Mouse (Mus musculus) right cerebral cortex, postnatal 10 days (tissue): ENCODE measurements around the gene Gm4070.
"Not testable (repeated sequence)": the region's sequence is repeated elsewhere in the genome, so short reads cannot be mapped to it uniquely, and the experiment has no call there.

Experiments
- DNase-seq, 2 experiments: peaks; one replicate each; pipeline ENCODE4 v3.0.0; 2021; ENCODE audit warnings: low spot score in 2 of 2

The Gm4070 gene

DNA sequence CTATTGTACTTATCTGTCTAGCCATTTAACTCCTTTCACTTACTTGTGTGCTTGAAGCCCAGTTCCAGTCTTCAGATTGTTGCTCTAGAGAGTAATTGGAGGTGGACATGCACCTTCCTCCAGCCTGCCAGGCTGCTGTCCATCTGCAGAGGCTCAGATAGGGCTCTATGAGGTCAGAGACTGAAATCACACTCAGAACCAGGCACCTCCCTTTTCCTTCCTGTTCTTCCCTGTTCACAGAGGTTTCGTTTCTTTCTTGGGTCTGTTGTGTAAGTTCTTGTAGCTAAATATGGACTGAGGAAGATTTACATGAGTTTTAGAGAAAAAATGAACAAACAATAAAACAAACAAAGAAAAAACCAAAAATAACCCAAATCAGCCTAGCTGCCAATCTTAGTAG lies at the start of gene Gm4070:
Gene Gm4070, minus strand, starts transcription at position 156 of the 400 bp plus-strand sequence.
- not testable (repeated sequence) for DNase-seq

GRCm38 (mm10) chr7:105954540-105954939 lies 773 bp upstream of the Gm4070 start:
- DNase-seq: not testable (repeated sequence)

DNA sequence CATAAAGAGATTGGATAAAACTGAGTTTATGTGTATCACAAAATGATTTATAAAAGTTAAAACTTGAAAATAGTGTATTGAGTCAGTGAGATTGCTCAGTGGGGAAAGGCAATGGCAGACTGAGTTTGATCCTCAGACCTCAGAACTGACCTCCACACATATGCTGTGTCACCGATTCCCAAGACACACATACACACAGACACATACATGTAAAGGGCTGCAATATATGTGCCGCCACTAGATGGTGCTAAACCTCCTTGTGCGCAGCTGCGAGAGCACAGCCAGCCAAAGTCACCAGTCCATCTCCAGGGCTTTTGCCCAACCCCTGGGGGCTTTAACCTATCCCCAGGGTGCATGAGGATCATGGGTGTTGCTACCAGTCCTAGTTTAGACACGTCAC lies 1.4 kb downstream of the Gm4070 start:
- DNase-seq: not testable (repeated sequence)

- not testable (repeated sequence) for DNase-seq
Measured at GRCm38 (mm10) chr7:105945238-105945637, 8.5 kb downstream of the Gm4070 start.

- not testable (repeated sequence) for DNase-seq
Measured at GRCm38 (mm10) chr7:105932132-105932531, 21.6 kb downstream of the Gm4070 start.

DNA sequence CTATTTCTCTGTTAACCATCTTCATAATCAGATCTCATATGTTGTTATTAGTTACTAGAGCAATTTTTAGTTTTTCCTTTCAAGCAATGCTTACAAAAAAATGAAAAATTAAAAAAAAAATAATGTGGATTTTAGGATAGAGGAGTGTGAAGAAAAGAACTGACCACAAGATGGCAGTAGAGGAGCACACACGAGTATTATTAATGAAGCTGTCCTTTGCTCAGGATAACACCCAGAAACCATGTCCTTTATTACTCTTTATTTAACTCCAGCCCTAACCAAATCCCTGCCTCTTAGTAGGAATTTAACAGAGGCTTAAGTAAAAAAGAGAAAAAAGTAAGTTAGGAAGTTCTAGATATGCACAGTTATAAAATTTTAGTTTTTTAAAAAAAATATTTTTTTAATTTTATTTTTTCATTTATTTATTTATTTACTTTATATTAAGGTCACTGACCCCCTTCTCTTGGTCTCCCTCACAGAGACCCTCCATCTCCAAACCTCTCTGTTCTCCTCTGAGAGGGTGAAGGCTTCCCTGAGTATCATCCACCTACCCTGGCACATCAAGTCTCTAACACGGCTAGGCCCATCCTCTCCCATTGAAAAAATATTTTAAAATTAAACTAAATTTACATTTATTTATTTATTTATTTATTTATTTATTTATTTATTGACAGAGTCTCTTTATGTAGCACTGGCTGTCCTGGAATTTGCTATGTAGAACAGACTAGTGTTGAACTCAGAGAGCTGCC lies 70.0 kb downstream of the Gm4070 start:
- DNase-seq: not testable (repeated sequence)

DNA sequence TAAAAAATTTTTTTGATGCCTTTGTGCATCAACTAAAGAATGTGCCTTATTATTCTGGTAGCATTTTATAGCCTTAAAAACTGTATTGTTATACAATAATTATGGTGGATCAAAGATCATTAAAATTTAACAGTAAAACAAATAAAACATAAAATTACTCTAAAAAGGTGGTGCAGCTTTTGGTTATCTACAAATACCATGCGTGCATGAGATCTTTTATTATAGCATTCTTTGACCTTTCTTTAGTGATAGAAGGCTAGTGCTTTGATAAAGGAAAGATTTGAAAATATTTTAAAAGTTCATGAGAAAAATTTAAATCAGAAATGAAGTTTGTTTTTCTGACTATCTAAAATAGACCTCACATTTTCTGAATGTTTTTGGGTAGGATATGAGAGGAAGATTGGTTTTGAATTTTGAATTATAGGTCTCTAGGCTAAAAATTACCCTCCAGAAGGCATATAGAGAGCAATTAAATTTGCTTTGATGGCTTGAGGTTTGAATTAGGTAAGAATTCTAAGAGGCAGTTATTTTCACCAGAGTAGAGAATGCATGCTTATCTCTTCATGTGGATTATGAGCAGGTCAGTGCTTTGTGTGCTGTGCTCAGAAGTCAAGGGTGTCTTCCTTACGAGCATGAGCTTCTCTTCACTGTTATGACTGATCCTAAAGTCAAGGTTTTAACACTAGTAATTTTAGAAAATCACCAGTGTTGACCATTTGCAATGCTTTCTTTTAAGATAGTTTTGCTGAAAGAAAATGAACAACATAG lies 73.9 kb downstream of the Gm4070 start:
- not testable (repeated sequence) for DNase-seq

DNA sequence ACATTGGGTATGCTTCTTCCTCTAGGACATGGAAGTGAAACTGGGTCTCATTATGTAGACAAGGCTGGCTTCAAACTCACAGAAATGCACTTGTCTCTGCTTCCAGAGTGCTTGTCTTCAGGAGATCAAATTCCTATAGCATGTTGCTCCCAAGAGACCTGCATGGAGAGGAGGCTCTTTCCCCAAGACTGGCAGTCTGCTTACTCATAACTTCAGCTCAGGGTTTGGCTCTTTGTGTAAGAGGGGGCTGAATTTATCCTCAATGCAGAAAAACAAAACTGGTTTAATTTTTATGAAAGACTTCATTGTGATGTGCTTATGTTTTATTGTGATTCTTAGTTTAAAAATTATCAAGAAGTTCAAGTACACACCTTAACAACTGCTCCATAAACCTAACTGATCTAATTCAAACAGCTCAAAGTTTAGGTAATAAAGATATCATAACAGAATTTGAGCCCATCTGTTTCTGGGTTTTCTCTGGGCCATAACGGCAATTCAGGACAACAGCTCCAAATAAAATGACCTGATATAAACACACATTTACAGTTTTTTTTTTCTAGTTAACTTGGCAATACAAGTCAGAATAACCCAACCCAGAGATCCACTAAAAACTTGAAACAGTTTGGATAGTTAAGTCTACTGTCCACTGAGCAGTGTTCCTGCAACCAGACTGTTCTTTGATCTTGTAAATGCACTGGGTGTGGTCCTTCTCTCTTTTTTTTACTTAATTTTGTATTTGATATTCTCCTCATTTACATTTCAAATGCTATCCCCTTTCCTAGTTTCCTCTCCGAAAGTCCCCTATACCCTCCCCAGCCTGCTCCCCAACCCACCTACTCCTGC lies 97.8 kb downstream of the Gm4070 start:
- not testable (repeated sequence) for DNase-seq
